Mouse (Mus musculus): ENCODE measurements around the gene Wdr5.
A peak's percentile ranks its signal among the peaks of the same experiment; 100 is the strongest.

Wdr5 gene

DNA sequence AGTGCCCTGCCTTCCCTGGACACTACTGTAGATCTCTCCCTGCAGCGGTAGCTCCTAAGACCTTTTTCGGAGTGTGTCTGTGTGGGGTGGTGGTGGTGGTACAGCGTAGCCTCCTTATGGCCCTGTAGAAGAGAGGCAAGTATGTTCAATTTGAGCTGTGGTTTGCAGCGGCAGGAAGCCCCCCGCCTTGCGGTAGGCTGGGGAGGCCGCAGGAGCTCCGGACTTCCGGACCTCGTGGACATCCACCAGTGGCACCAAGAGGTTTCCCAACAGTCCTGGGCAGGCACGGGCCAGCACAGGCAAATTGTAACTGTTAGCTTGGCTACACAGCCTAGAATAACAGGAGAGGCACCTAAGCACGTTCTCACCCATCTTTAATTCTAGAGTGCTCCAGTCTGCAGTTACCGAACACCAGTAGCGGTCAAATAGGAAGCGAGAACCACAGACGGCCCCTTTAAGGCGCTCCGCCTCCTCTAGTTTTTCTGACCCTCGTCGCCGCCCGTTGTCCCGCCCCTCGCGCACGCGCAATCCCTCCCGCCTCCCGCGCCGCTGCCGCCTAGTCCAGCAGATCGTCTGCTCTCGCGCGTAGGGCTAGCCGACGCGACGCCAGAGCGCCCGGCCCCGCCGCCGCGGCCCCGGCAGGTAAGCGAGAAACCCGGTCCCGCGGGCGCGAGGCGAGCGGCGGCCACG is at the start of gene Wdr5:
Gene Wdr5, plus strand, starts transcription at position 519 of the 690 bp plus-strand sequence.
- peak; percentile 98 for DNase-seq (ENCODE audit: low spot score)

DNA sequence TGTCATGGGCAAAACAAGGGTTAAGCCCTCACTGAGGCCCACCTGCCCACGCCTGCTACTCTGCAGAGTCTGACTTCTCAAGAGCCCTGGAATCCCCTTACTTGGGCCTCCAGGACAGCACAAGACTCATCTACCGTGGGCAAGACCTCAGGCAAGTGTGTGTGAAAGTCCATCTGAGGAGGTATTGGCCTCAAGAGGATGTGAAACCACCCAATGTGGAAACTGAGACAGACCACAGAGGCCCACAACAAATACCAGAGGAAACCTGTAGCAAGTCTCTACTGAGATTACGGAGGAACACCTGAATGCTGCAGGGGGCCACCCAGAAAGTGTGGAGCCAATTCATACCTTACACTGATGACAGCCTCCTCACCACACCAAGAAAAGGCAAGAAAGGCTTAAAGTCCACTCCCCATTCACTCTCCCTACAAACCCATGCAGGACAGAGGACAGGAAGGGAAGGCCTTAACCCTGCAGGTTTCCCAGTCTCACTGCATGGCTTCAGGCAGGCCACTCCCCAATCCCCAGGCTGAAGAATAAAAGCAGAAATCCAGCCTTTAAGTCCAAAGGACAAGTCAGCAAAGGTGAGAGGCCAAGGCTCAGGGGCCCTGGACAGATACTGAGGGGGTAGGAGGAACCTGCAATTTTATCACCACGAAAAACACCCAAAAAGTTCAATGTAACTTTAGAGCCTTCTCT is 45.5 kb upstream of the Wdr5 start:
- DNase-seq (ENCODE audit: low spot score) = no peak

DNA sequence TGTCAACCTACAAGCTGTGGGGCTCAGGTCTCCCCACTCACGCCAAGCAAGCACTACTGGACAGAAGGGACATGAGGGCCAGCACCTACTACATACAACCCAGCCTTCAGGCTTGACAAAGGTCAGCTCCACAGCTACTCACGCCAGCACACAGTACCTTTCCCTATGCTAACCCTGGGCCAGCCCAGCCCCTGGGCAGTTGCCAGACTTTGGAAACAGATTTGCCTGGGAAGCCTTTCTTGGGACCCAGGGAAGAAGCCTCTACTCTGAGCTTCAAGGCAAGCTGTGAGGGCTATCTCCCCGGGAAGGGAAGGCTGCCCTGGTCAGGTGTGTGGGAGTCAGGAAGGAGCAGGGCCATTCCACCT is 45.0 kb upstream of the Wdr5 start:
- DNase-seq (ENCODE audit: low spot score) = no peak

DNA sequence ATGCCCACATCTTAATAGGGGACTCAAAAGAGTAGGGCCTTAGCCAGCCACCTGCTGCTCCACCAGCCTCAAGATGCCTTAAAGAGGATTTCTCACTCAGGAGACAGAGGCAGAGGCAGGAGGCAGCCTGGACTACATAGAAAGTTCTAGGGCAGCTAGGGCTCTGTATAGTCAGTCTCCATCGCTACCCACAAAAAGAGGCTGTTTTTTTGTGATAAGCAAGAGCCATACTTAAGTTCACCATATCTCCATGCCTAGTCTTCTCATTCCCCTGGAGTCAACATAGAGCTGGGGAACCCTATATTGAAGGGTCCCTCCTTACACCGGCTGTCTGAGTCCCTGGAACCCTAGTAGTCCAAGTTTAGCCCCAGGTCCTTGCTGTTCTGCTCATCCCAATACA is 44.4 kb upstream of the Wdr5 start:
- DNase-seq (ENCODE audit: low spot score) = no peak

DNA sequence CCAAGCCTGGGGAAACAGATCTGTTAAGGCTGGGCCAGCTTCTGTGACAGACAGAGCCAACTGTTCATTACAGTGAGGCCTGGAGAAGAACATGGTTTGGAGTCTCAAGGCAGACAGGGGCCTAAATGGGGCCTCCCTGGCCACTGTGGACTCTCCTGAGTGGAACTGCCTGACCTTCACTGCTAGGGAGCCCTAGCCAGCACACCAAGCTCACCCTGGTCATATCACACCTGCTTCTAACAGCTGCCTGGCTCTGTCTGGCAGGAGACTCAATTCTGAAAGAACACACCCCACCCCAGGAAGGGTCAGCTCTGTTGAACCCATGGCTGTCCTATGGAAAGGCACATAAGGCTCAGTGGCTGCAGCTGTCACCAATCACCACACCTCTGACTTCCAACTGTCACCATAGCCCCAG is 43.8 kb upstream of the Wdr5 start:
- DNase-seq (ENCODE audit: low spot score) = no peak

DNA sequence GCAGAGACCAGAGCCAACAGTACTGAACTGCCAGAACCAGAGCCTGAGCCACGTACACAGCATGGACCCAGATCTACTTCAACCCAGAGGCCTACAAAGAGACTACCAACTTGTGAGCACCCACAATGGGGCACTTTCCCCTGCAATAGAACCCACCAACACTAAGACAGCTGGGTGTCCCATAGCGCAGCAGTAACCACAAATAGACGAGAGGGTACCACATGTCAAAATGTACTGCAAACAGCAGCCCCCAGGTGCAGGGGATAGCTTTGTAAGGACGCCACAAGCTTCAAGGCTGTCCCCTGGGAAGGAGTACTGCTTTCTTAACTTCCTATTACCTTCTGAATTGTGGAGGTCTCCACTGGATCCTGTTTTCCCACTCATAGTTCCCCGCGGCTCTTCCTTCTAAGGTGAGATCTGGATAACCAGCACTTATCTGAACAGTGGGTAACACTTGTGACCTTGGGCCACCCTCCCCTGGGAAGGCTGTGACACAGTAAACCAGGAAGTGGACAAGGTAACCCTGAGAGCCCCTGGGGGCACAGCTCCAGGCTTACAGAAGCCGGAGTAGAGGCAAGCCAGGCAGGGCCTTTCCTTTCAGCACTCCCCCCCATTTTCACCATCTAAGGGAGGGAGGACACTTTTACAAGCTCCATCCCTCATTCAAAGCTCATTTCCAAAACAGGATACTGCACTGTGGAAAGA is 41.7 kb upstream of the Wdr5 start:
- no peak for DNase-seq (ENCODE audit: low spot score)

DNA sequence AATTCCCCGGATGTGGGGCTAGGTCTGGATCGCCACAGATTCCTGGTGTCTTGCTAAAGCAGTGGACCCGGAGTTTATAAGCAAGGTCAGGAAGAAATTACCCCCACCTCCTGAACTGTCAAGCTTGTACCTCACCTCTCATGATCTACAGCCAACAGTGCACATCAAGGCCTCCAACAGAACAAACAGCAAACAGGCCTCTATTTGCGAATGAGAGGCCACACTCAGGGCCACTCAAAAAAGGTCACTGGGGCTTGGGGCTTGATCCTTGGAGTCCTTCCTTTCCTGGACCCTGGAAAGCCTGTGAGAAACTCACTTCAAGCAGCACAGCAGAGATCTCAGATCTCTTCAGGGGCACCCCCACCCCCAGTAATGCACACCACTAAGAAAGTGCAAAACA is 41.0 kb upstream of the Wdr5 start:
- no peak for DNase-seq (ENCODE audit: low spot score)

DNA sequence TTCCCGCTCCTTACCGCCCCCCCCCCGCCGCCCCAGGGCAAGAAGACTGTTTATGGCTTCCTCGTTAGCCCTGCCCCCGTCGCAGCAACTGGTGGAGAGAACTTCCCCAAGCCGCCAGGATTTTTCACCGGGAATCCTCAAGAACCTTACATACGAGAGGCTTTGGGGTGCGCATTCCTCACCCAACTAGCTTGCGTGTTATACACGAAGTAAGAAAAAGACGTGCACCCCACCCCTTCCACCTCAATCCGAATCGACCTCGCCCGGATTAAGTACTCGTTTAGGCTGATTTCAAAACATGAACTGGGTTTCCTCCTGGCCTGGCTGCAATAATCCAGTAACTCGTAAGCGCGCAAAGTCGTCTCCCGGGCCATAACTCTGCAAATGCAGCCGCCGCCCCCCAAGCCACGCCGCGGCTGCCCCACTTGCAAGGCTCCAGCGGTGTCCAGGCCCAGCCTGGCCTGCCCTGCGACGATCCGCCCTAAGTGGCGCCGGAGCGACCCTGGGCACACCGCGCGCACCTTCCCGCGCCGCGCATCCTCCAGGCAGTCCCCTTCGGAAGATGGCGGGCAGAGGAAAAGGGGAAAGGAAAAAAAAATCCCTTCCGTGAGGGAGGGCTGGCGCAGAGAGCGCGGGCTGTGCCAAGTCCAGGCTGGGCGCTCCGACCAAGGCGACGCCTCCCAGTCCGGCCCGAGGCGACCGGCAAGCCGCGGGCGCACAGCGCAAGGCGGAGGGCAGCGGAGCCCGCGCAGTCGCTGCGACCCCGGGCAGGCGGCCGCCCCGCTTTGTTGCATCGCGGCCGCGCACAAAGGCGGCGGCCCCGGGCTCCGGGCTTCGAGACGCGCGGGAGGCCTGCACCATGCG is 40.1 kb upstream of the Wdr5 start:
- no peak for DNase-seq (ENCODE audit: low spot score)

DNA sequence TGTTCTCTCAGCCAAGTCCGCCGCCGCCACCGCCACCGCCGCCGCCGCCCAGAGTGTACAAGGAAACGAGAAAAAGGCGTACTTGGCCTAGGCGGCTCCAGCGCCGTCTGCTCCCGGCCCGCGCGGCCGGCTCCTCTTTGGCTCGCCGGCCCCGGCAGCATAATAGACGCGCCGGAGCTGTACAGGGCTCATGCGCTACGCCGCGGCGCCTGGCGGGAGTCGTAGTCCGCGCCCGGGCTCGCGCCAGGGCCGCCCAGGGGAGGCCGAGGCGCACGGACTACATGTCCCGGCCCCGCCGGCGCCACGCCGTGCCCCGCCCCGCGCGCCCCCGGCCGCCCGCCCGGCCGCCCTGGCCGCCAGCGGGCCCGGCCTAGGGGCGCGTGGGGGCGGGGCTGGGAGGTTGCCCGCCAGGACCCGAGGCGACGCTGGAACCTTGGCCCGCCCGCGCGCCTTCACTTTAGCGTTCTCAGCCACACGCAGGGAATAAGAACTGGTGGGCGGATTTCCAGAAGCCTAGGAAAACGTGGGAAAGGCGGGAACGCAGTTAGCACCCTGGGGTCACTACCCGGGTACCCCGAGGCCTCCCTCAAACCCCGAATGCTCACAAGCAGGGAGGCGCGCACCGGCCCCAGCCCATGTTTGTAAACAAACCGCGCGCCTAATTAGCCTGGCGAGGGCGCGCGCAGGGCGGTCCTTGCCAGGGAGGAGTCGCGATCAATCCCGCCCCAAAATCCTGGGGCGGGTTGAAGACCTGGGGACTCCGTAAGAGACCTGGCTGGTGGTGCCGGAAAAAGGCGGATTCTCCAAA is 39.3 kb upstream of the Wdr5 start:
- DNase-seq (ENCODE audit: low spot score) = peak; percentile 94

DNA sequence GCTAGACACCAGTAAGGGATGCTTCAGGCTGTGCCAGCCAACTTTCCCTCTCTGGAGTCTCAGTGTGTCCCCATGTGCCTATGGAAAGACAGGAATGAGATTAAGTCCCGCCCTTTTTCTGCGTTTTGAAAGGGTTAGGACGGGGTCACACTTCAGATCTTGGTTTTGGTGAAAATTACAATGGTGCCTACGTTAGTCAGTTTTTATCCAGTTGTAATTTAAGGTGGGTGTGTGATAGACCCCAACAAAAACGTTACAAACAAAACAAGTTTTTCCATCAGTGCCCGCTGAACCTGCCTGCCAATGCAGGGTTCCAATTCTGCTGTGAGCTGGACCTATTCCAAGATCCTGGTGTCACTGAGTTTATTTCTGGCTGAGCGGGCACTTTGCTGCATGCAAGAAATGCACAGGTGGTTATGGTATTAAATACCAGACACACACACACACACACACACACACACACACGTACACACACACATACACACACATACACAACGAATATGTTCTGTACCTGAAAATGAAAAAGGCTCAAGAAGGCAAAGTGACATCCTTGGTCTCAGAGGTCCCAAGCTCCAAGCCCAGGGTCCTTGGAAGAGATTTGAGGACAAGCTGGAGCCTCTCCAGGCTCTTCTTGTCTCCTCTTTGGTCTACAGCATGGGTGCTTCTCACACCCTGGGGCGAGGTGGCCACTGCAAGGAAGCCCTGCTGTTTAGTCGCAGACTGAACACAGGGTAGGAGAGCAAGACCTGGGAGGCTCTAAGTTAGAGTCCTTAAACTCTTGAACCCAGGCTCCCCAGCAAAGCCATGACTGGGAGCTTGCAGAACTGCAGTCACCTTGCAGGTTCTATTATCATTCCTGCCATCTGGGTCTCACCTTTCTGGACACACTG is 38.4 kb upstream of the Wdr5 start:
- DNase-seq (ENCODE audit: low spot score) = no peak

DNA sequence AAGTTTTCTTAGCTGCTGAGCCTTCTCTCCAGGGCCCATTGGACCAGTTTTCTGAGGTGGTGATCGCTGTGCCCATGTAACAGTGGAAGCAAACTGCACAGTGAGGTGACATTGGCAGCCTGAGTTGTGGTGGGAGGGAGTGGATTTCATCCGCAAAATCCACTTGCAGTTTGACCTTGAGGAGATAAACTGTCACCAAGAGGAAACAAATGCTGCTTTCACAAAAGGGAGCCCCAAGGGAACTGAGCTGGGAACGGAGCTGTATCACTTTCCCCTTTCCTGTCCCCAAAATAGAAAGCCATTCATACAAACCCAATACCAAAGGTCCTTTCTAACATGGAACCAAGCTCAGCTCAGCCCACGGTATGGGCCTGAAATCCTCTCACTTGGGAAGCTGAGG is 35.1 kb upstream of the Wdr5 start:
- DNase-seq (ENCODE audit: low spot score) = no peak

DNA sequence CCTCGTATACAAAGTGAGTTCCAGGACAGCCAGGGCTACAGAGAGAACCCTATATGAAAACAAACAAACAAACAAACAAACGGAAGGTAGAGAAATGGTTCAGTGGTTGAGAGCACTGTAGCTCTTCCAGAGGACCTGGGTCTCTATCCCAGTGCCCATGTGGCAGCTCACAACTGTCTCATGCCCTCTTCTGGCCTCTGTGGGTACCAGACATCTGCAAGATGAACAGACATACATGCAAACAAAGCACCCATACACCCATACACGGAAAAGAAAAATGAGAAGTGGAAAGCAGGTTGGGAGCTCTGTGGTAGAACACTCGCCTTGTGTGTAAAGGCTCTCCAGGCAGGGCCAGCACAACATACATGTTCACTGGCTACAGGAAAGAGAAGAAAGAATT is 34.6 kb upstream of the Wdr5 start:
- DNase-seq (ENCODE audit: low spot score) = no peak

DNA sequence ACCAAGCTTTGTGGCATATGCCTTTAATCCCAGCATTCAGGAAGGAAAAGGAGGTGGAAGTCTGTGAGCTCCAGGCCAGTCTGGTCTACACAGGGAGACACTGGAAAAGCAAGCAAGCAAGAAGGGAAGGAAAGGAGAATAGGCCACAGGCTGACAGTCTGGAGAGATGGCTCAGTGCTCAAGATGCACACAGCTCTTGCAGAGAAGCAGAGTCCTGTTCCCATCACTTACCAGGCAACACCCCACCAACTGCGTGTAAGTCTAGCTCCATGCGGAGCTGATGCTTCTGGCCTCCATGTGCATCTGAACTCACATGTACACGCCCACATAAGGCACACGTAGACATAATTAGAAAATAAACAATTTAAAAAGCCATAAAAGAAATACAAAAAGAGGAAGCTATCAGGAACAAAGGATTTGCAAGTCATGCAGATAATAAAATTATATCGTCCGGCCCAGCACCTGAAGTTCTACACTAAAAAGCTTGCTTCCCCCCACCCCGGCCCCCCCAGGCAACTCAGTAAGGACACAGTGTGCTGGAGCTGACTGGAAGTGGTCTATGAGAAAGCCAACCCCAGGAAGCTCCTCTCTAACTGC is 32.6 kb upstream of the Wdr5 start:
- DNase-seq (ENCODE audit: low spot score) = no peak

DNA sequence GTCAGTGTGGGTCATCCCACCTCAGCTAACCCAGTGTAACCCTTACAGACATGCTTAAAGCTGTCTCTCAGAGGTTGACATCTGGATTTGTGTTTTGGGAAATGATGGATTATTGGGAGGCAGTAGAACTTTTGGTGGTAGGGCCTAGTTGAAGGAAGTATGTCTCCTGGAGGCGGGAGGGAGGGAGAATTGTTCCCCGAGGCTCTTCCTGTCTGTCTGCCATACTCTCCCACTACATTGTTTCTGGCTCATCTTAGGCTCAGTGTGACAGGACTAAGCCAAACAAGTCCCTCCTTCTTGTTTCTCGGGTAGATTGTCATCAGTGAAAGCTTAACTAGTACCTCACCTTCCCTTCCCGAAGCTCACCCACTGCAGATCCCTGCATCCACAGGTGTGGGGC is 28.2 kb upstream of the Wdr5 start:
- no peak for DNase-seq (ENCODE audit: low spot score)

DNA sequence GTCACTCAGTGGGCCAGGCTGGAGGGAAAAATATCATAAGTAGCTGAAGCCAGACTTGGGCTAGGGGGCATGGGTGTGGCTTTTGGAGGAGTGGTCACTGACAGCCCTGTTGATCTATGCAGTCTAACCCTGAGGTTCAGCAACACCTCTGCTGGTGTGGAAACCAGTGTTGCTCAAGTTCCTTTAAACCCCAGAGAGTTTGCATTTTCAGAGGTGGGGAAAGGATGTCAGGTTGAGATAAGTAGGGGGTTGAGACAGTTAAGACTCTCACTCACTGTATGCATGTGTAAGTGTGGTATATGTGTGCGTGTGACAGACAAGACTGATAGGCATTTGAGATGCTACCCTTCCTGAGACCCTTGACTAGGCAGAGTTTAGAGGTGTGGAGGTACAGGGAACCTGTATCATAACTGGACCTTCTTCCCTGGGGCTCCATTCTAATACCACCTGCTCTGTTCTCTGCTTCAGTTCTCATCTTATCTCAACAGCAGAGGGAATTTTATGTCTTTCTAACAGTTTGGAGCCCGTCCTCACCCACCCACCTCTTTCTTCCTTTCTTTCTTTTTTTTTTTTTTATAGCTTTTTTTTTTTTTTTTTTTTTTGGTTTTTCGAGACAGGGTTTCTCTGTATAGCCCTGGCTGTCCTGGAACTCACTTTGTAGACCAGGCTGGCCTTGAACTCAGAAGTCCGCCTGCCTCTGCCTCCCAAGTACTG is 27.5 kb upstream of the Wdr5 start:
- DNase-seq (ENCODE audit: low spot score) = no peak

DNA sequence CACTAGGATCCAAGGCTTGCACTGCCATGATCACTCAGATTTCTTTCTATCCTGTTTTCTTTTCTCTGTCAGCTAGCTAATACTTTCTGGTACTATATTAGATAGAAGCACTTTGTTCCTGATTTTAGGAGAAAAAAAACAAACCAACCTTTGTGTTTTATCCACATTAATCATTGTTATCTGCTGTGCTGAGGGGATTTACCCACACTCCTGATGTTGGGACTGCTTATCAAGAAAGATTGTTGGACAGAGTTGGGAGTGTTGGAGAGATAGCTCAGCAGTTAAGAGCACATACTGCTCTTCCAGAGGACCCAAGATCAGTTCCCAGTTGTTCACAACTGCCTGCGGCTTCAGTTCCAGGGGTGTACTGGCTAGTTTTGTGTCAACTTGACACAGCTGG is 26.6 kb upstream of the Wdr5 start:
- no peak for DNase-seq (ENCODE audit: low spot score)

DNA sequence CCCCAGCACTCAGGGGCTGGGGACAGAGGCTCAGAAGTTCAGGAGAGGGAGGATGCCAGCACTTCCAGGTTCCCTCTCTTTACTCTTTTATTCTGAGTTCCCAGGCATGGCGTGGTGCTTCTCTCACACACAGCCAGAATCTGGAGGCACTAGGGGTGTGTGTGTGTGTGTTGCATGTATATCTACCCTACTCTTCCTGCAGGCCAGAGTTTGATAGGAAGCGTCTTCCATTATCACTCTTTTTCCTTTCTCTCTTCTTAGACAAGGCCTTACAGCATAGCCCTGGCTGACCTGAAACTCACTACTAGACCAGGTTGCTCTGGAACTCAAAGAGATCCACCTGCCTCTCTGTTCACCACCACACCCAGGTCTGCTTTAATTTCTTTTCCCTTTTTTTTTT is 24.0 kb upstream of the Wdr5 start:
- no peak for DNase-seq (ENCODE audit: low spot score)

DNA sequence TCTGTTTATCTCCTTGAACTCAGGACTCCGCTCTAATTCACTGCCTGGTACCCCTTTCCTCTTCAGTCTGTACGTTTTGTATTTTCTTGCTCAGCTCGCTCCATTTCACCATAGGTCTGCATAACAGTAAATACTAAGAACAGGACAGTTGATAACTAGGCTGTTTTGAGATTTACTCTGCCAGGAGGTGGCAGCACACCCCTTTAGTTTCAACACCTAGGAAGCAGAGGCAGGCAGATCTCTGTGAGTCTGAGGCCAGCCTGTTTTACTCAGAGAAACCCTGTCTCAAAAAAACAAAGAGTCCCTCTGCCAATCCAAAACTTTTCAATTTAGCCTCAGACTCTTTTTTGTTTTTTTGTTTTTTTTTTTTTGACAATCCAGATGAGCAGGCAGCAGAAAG is 21.0 kb upstream of the Wdr5 start:
- no peak for DNase-seq (ENCODE audit: low spot score)

DNA sequence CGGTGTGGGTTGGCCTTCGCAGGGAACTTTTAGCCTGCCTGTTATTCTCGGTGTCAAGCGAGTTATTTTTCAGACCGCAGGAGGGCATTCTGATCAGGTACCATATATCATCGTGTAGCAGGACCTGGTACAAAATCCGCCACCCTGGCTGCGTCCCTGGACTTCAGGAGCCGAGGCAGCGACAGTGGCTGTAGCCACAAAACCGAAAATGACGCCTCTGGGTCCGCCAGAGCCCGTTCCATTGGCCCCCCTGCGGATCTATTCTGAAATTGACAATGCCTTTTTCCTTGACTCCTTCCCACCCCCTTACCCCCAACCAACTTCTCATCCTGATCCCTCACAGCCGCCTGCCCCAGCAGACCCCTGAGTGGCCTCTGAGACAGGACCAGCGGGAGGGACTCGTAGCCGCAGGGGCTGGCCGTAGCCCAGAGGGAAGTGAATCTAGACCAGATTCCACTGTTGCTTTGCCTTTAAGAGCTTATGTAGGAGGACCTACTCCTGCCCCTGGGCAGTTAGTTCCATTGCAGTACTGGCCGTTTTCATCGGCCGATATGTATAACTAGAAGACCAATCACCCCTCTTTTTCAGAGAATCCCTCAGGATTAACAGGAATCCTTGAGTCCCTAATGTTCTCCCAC is 18.4 kb upstream of the Wdr5 start:
- DNase-seq (ENCODE audit: low spot score) = no peak

All from ovary, postnatal 36 days (tissue).